Mouse (Mus musculus) ovary, postnatal 10 days (tissue): ENCODE data around the gene Gm10491.
"Not testable (repeated sequence)": the region's sequence is repeated elsewhere in the genome, so short reads cannot be mapped to it uniquely, and the experiment has no call there.

ENCODE experiments used
- DNase-seq: peaks from one replicate; pipeline ENCODE4 v3.0.0; 2022; ENCODE audit warnings: low spot score

Gene Gm10491

GRCm38 (mm10) chrX:7907735-7908134 is at the start of gene Gm10491:
Gene Gm10491 (minus strand): TSS chrX:7907835.
- DNase-seq, result no peak

GRCm38 (mm10) chrX:7950091-7950490 is 42.5 kb upstream of the Gm10491 start:
- DNase-seq, result no peak

GRCm38 (mm10) chrX:7947900-7948492 is 40.4 kb upstream of the Gm10491 start:
- DNase-seq, result peak; percentile 66

GRCm38 (mm10) chrX:7947108-7947899 is 39.7 kb upstream of the Gm10491 start, which contains the start of gene Hdac6:
Gene Hdac6 (minus strand): TSS chrX:7947889.
- DNase-seq, result no peak

- no peak for DNase-seq
These were observed 38.0 kb upstream of the Gm10491 start for GRCm38 (mm10) chrX:7945618-7946017.

GRCm38 (mm10) chrX:7937667-7938066 is 30.0 kb upstream of the Gm10491 start:
- DNase-seq, result no peak

- DNase-seq, result no peak
These were observed 29.2 kb upstream of the Gm10491 start for GRCm38 (mm10) chrX:7936874-7937273.

- DNase-seq, result no peak
These were observed 20.7 kb upstream of the Gm10491 start, which contains the start of gene Eras for GRCm38 (mm10) chrX:7928270-7928790. Gene Eras (minus strand): TSS chrX:7928607.

GRCm38 (mm10) chrX:7927116-7927515 is 19.5 kb upstream of the Gm10491 start:
- DNase-seq, result no peak

- DNase-seq, result no peak
These were observed 18.6 kb upstream of the Gm10491 start for GRCm38 (mm10) chrX:7926266-7926665.

- DNase-seq, result no peak
These were observed 14.4 kb upstream of the Gm10491 start for GRCm38 (mm10) chrX:7922032-7922431.

GRCm38 (mm10) chrX:7919601-7920383 is 12.2 kb upstream of the Gm10491 start, which contains the start of gene Pcsk1n:
Gene Pcsk1n (plus strand): TSS chrX:7919822.
- DNase-seq, result no peak

GRCm38 (mm10) chrX:7917960-7918359 is 10.3 kb upstream of the Gm10491 start:
- not testable (repeated sequence) for DNase-seq

- not testable (repeated sequence) for DNase-seq
These were observed 8.0 kb upstream of the Gm10491 start for GRCm38 (mm10) chrX:7915669-7916068.

GRCm38 (mm10) chrX:7910473-7910872 is 2.8 kb upstream of the Gm10491 start:
- DNase-seq, result no peak

- DNase-seq, result not testable (repeated sequence)
These were observed 1.6 kb upstream of the Gm10491 start, which contains the start of gene Gm10490 for GRCm38 (mm10) chrX:7909242-7909641. Gene Gm10490 (plus strand): TSS chrX:7909542.

GRCm38 (mm10) chrX:7904441-7904840 is 3.2 kb downstream of the Gm10491 start:
- DNase-seq, result no peak

- DNase-seq, result peak; percentile 54
These were observed 8.5 kb downstream of the Gm10491 start, which contains the start of the genes Pqbp1 and Timm17b for GRCm38 (mm10) chrX:7898880-7899874. Gene Pqbp1 (minus strand): TSS chrX:7899269. Gene Timm17b (plus strand): TSS chrX:7899357.

- DNase-seq, result no peak
These were observed 9.4 kb downstream of the Gm10491 start for GRCm38 (mm10) chrX:7898211-7898610.

GRCm38 (mm10) chrX:7883841-7884567 is 23.6 kb downstream of the Gm10491 start, which contains the start of gene Slc35a2:
Gene Slc35a2 (plus strand): TSS chrX:7884028.
- peak; percentile 44 for DNase-seq
